Mouse (Mus musculus) ovary, postnatal 14 days (tissue): ENCODE measurements around the gene Zfp566.
"Not testable (repeated sequence)": the region's sequence is repeated elsewhere in the genome, so short reads cannot be mapped to it uniquely, and the experiment has no call there.

Experiments
- DNase-seq: peaks from one replicate; pipeline ENCODE4 v3.0.0; 2022; ENCODE audit warnings: low spot score

Zfp566 gene

DNA sequence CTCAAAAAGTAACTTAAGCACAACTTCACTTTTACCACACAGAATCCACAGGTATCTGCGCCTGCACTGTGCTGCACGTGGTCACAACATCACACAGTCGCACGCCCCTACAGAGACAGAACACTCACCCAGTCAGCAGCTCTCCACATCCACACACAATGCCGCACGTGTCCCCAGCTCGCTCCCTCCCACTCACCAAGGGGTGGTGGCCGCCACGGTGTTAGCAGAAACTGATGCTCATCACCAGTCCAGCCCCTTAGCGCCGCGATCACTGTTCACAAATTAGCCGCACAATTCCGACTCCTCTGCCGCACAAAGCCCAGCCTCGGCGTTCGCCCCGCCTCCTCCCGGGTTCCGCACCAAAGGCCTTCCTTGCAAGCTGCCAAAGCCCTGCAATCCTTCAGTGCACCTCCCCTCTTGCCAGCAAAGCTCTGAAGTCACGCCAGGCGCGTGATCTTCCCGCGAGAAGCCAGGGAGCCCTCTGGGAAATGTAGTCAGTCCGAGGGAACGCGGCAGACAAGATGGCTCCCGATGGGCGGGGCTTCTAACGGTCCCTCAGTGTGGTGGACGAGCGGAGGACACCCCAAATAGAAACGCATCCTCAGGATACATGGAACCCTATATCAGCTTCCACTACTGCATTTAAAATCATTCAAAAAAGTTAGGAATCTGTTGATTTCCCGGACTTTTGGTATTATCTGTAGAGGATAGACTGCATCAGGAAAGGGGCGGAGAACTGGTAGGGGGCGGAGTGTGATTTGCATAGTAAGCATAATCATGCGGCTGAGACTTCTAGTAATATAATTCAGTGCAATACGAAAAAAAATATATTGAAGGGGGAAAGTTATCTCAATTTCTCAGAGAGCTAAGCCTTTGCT lies at the start of gene Zfp566, which contains the start of gene Gm26920:
Gene Zfp566, minus strand, starts transcription at position 436 of the 878 bp plus-strand sequence.
Gene Gm26920, minus strand, starts transcription at position 319 of the 878 bp plus-strand sequence.
- DNase-seq = peak; percentile 91

DNA sequence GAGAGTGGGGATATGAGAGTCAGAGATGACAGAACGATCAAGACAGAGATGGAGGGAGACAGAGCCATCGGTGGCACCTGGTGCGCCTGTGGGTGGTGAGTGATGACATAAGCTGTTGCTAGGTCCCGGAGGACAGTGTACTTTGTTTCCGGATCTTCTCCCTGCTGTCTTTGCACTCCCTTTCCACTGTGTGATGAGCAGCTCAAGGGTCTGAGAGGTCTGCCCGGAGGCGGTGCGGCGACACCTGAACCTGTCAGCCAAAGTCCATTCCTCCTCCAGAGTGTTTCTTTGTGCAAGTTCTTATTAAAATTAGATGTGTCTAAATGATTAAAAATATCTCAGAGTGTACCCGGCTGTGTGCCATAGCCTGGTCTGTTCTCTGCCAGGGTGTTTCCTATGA lies 46.5 kb upstream of the Zfp566 start:
- DNase-seq = no peak

DNA sequence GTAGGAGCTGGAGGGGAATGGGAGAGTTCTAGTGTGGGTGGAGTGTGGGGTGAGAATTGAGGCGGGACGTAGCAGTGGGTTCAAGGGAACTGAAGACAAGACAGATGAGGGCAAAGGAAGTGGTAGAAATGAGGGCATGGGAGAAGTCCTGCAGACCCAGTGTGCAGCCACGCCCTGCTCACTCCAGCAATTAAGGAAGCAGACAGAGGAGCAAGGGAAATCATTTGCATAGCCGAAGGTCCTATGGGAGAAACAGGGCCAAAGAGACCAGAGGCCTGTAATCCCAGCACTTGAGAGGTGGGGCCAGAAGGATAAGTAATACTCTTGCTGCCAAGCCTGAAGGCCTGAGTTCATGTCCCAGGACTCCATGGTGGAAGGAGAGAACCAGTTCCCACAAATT lies 42.1 kb upstream of the Zfp566 start:
- no peak for DNase-seq

DNA sequence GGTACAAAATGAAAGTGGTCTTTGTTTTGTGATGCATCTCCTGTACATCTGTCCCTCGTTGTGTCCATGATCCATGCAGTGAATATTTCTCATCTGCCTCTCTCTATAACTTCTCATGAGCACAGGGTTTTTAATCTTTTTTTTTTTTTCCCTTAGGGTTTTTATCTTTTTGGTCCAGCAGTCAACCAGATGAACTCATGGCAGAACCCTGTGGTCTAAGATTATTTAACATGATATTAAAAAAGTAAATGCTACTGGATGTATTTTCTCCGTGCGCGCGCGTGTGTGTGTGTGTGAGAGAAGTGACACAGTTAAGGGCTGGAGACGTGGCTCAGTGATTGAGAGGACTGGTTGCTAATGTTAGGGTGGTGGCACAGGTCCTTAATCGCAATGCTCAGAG lies 39.6 kb upstream of the Zfp566 start:
- no peak for DNase-seq

DNA sequence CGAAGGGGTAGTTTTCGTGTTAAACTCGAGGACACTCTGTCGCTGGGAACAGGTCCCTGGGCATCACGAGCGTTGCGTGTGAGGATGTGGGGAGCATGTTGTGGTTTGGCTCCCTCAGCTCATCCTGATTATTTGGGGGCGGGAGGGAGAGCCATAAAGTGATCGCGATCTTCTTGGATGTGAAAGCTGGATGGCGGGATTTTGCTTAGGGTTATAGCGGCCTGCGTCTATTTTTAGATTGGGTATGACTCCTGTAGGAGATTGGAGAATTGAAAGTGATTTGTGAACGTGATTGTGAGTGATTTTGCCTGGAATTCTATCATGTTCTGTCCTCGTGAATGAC lies 31.8 kb upstream of the Zfp566 start:
- DNase-seq = no peak

DNA sequence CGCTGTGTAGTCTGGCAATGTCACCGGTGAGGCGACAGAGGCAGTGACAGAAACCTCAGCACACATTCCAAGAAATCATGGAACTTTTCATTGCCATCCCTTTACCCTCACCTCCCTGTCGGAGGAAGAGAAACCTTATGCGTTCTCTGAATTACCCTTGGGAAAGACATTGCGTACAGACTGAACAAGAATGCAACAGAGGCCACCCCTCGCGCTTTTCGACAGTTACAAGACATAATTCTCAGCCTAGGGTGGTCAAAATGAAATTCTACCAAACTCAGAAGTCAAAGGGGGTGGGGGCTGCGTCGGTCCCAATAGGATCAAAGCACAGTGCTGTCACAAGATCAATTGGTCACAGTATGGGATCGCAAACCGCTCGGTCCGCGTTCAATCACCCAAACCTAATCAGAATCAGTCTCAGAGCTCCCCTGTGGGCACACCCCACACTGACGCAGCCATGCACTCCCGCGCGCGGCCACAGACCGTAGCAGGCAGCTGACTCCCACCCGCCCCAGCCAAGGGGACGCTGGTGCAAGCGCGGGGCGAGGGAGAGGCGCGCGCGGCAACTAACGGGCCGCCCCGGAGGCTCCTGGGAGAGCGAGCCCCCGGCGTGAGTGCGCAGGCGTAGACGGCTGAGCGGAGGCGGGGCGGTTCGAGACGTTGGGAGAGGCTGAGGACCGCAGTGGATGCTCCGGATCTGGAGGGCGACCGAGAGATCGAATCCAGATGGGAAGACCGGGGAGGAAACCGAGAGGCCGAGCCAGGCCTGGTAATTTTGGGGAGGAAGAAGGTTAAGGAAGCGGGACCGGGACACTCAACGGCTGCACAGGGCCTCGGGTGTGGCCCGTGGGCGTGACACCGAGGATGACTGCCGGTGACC lies 31.2 kb upstream of the Zfp566 start, which contains the start of gene Zfp382:
Gene Zfp382, plus strand, starts transcription at position 635 of the 880 bp plus-strand sequence.
- peak; percentile 81 for DNase-seq

DNA sequence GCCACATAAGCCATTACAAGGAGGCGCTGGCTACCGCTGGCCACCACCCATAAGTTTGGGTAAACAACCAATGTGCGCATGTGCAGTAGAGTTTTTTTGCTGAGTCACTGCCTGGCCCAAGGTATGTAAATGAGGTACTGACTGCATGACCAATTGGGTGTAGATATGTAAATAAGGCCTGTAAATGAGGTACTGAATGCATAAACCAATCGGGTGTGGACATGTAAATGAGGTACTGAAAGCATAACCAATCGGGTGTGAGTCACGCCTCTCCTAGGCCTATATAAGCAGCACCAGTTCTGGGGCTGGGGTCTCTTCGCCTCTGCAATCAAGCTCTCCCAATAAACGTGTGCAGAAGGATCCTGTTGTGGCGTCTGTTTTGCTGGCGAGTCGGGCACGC lies 27.6 kb upstream of the Zfp566 start:
- not testable (repeated sequence) for DNase-seq

DNA sequence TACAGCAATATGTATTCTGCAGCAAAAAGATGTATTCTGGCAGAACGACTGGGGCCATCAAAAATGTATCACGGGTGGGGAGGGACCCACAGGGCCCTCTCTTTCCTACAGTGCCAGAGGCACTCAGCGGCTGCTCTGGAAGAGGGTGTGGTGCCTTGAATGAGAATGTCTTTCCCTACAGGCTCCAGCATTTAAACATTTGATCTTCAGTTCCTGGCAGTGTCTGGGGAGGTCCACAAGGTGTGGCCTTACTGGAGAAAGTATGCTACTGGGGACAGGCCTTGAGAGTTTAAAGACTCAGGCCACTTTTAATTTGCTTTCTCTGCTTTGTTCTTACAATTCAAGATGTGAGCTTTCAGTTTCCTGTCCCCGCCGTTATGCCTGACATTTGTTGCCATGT lies 25.7 kb upstream of the Zfp566 start:
- no peak for DNase-seq

DNA sequence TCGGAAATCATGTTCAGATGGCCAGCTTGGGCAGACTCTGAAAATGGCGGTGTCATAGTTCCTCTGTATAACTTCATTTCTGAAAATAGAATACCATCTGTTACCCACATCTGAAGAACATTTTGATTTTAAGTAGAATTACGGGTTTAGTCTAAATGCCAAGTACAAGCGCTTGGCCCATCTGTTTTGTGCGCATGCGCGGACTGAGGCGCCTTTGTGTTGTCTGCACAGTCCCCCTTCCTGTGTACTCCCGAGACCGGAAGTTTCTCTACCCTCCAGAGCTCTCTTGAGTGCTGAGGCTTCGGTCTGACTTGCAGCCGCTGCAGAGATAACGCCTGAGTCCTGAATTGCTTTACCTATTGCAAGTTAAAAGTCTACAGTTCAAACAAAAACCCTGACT lies 9.0 kb upstream of the Zfp566 start:
- DNase-seq = no peak

DNA sequence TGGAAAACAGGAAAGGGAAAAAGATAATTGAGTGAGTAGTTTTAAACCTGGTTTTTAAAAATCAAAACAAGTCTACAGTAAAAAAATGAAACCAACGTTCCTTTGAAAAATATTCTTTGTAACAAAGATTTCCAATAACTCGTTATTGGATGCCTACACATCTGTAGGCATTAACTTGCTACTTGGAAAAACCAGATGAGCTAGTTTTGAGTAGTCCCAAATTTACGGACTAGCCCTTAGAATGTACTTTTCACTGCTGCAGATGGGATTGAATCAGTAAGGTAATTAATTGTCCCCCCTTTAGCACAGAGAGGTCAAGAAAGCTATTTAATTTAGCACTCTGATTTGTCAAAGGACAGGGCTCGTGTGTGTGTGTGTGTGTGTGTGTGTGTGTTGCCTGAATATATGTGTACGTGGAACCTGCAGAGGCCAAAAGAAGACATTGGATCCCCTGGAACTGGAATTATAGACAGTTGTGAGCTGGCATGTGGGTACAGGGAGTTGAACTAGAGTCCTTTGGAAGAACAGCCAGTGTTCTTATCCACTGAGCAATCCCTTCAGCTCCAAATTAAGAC lies 5.3 kb upstream of the Zfp566 start:
- DNase-seq = no peak

DNA sequence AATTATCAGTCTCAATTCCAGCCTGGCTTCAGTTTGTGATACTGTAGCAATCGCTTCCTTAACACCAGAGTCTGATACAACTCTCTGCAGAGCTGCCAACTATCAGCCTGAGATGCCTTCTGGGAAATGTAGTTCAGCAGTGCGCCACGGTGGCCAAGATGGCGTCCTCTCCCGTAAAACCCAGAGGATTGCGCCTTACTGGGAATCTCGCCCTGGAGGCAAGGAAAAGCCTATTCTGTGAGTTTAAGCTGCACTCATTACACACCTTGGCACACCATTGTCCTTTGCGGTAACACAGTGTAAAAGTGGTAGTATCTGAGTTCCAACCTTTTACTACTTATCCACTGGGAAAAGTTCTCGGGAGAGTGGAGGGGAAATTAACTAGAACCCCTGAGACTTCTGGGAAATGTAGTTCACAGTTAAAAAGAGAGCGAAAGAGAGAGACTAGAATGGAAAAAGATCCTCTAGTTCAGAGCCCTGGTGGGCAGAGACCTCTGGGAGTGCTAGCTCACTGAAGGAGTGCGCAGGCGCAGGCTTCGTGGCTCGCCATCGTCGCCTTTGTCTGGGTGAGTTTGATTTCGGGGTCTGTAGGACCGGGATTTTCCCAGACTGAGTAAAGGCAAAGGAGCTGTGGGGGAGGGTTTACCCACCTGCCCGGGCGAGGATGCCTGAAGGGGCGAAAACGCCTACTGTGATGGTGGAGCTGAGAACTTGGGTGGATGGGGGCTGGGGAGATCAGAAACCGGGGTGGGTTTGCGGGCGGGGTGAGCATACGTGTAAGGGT lies 4.5 kb upstream of the Zfp566 start, which contains the start of gene Zfp260:
Gene Zfp260, plus strand, starts transcription at position 132 of the 784 bp plus-strand sequence.
- DNase-seq = peak; percentile 78

DNA sequence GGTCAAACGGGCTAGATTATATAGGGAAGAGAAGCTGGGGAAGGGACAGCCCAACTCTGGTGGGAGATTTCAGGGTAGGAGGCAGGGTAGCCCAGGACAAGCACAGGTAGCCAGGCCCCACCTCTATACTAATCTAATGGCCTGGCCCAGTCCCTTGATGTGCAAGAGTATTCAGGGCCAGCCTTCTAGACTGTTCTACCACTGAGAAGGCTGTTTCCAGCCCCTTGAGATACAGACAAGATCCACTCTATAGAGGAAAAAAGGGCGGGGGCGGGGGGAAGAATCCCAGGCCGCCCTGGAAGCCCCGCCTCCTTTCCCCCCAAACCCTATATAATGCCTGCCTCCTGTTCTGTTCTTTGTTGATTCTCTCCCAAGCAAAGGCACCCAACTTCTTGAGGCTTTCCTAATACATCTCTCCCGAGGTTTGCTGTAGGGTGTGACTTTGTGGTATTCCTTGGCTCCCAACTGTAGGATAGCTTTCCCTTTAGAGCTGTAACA lies 3.6 kb upstream of the Zfp566 start:
- no peak for DNase-seq

DNA sequence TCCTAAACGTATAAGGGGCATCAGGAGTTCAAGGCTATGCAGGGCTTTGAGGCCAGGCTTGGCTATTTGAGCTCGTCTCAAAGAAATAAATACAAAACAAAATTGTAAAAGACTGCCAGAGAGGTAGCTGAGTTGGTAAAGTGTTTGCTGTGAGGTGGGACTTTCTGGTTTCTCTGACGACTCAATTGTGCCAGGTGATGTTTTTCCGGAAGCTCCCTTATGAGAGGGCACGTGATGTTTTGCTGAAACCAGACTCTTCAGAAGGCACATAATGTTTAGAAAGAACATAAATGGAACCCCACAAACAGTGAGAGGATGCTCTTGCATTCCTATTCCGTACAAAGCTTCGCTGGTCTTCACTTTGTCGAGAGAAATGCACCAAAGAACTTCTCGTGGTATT lies 2.3 kb upstream of the Zfp566 start:
- DNase-seq = no peak

DNA sequence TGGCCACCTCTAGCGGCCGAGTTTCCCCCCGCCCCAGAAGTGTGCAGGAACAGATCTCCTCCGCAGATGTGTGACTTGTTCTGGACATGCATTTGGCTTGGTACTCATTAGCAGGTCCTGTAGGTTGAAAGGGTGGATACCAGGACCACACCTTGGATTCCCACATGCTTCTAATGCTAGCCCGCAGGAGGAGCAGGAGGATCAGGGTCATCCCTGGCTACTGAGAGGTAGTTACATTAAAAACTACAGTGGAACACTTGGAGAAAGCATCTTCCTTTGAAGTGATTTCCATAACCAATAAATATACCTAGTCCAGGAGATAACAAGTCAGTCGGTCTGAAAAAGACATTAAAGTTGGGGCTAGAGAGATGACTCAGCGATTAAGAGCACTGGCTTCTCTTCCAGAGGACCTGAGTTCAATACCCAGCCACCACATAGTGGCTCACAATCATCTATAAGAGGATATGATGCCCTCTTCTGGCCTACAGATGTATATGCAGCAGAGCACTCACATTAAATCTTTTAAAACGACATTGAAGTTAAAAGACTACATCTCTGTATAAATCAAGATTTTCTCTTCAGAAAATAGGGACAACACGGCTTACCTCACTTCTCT lies 751 bp upstream of the Zfp566 start:
- no peak for DNase-seq

DNA sequence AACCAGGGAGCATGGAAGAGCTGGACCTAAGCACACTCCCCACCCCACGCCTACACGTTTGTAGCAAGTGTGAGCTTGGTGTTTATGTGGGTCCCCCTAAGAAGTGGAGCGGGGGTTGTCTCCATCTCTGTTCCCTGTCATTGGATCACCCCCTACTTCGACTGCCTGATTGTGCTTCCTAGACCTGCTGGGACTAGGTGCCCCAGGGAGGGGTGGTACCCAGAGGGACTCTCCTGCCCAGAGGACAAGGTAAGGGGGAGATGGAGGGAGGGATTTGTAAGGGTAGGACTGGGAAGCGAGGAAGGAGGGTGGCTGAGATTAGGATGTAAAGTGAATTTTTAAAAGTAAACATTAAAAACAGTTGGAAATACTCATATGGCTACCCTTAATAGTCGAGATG lies 922 bp downstream of the Zfp566 start:
- no peak for DNase-seq

DNA sequence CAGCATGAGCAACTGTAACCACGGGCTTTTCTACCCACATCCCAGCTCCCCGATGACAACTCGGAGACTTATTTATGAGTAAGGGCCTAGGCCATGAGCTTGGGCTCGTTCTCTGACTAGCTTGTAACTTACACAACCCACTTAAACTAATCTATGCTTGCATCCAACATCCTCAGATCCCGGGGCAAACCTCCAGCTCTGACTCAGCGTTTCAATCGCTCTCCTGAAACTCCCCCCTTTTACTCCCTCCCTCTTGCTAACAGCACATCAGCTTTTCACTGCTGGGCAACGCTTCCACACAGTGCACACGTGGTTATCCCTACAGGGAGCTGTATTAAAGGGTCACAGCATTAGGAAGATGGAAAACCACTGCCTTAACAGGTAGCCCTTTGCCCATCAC lies 3.8 kb downstream of the Zfp566 start:
- no peak for DNase-seq

DNA sequence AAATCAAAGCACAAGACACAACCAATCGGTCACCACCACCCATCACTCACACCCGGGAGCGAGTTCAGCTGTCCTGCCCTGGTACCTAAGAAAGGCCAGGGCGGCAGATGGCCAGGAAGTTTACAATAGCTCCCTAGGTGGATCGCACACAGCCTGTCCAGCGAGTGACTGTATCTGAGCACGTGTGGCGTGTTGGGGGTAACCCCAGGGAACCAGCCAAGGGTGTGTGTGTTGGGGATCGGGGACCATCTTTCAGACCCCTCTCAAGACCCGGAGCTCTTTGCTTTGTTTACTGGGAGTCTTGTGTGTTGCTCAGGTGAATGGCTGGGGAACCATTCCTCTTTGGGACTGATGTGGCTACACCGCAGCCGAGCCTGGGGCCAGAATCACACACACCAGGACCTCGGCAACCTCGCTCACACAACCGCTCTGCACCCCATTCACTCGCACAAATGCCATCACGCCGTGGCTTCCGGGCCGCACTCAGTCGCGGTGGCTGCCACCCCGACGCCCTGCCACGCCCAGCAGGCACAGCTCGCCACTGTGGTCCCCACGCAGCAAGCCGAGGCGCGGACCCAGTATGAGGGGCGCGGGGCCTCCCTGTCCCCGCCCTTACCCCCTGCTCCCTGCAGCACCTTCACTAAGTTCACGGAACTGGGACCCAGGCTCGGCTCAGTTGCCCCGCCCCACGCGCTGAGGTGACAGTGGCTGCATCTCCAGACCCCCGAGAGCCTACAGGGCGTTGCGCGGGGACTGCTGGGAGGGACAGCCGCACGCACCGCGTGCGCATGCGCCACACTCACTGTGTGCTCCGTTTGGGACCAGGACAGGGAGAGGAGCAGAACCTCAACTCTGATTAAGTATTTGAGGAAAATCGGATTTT lies 17.9 kb downstream of the Zfp566 start, which contains the start of gene Zfp82:
Gene Zfp82, minus strand, starts transcription at position 755 of the 883 bp plus-strand sequence.
- DNase-seq = peak; percentile 61

DNA sequence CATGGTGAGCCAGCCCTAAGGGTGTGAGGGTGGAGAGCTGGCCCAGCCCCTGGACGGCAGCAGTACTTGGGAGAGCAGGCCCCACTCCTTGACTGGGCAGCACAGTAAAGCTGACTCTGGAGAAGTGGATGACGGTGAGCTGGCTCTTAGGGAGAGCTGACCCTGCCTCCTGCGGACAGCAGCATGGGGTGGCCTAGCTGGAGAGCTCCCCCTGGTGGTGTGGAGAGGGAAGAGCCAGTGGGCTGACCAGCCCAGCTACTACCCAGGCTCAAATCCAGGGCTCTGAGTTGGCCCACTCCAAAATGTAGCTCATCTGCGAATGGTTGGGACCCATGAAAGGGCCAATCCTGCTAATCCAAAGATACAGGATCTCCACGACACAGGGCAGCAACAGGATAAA lies 25.7 kb downstream of the Zfp566 start:
- no peak for DNase-seq

DNA sequence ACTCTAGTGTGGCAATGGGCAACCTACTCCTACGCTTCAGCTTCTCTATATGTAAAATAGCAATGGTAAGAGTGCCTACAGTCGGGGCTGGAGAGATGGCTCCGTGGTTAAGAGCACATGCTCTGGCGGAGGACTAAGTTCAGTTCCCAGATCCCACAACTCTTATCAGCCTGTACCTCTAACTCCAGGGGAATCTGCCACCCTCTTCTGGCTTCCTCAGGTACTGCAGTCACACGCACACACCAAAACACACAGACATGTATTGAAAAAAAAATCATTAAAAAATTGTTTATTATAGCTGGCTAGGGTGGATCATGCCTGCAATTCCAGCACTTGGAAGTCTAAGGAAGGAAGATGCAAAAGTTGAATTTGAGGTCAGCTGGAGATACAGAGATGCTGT lies 27.8 kb downstream of the Zfp566 start:
- no peak for DNase-seq

DNA sequence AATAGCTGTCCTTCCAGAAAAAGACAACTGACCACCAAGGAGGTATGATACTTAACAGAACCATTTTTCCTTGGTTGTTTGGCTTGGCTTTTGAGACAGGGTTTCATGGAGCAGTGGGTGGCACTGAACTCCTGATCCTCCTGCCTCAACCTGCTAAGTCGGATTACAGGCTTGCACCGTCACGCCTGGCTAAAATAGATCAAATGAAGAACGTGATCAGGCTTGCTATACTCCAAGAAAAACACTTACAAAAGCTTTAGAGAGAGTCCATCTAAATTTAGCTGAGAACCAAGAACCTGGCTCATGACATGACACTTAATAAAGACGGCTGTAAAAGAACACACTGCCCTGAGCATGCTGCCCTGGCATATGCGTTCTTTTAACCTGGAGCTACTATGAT lies 30.0 kb downstream of the Zfp566 start:
- no peak for DNase-seq
